Mouse (Mus musculus): Measurements from ENCODE around the gene Ahctf1. TPM values are rescaled to one million over a fixed set of nuclear protein-coding genes. Genes with fewer than 3 reads are reported as not detected.

Gene Ahctf1
- polyA plus RNA-seq (2015; fragmentation: Nextera tagmentation; extraction: Ambion mirVana): 18.5 and 20.6 TPM in 2 replicates

GRCm38 (mm10) chr1:179803513-179804139 is at the start of gene Ahctf1:
Gene Ahctf1, minus strand, starts transcription at chr1:179803680.
- WGBS: under 1% methylated on average over 56 of the region's 56 CpGs
- H3K4me2 ChIP-seq (replicated peaks): peak within 1 kb of the TSS; percentile 66
- H3K4me1 ChIP-seq (replicated peaks): peaks cover 14% of the 10 kb centered on the region
- ATAC-seq: peak; percentile 98
- no peaks in the 10 kb centered on the region for H3K9me3 ChIP-seq
- no peaks in the 10 kb centered on the region for H3K27me3 ChIP-seq (replicated peaks)
- peak within 1 kb of the TSS; percentile 99 for H3K27ac ChIP-seq
- peak within 1 kb of the TSS; percentile 92 for H3K9ac ChIP-seq
- peaks cover 5% of the 10 kb centered on the region; the same call in 1 of the 2 replicates for H3K36me3 ChIP-seq
- H3K4me3 ChIP-seq (replicated peaks): peak within 1 kb of the TSS; percentile 96

GRCm38 (mm10) chr1:179847759-179848389 is 44.4 kb upstream of the Ahctf1 start:
- peak overlapping the region; percentile 73 for H3K4me2 ChIP-seq (replicated peaks)
- H3K27ac ChIP-seq: no peak overlapping the region
- H3K36me3 ChIP-seq: no peaks in the 10 kb centered on the region
- peaks cover 4% of the 10 kb centered on the region; the same call in 1 of the 2 replicates for H3K4me1 ChIP-seq (replicated peaks)
- 3% methylated on average over 20 of the region's 20 CpGs for WGBS
- H3K9me3 ChIP-seq: no peaks in the 10 kb centered on the region
- H3K27me3 ChIP-seq (replicated peaks): no peaks in the 10 kb centered on the region
- peak overlapping the region; percentile 38 for H3K4me3 ChIP-seq (replicated peaks)
- peak overlapping the region; percentile 56 for H3K9ac ChIP-seq
- peak; percentile 81 for ATAC-seq

- Histone ChIP-seq H3K4me1 (replicated peaks) (peaks cover 4% of the 10 kb centered on the region; the same call in 1 of the 2 replicates), H3K4me3 (replicated peaks) (no peak overlapping the region), H3K27ac (no peak overlapping the region), H3K27me3 (replicated peaks) (no peaks in the 10 kb centered on the region), H3K9me3 (no peaks in the 10 kb centered on the region), H3K9ac (no peak overlapping the region), H3K36me3 (no peaks in the 10 kb centered on the region), H3K4me2 (replicated peaks) (peak overlapping the region; percentile 73)
- WGBS: 48% methylated on average over 7 of the region's 7 CpGs
- no peak for ATAC-seq
These were observed 43.7 kb upstream of the Ahctf1 start for GRCm38 (mm10) chr1:179847173-179847572.

- no peaks in the 10 kb centered on the region for H3K27me3 ChIP-seq (replicated peaks)
- peaks cover 4% of the 10 kb centered on the region; the same call in 1 of the 2 replicates for H3K4me1 ChIP-seq (replicated peaks)
- ATAC-seq: no peak
- H3K27ac ChIP-seq: no peak overlapping the region
- H3K4me2 ChIP-seq (replicated peaks): no peak overlapping the region
- no peaks in the 10 kb centered on the region for H3K36me3 ChIP-seq
- no peak overlapping the region for H3K9ac ChIP-seq
- no peaks in the 10 kb centered on the region for H3K9me3 ChIP-seq
- WGBS: 86% methylated on average over 16 of the region's 16 CpGs
- H3K4me3 ChIP-seq (replicated peaks): no peak overlapping the region
These were observed 42.5 kb upstream of the Ahctf1 start for GRCm38 (mm10) chr1:179845832-179846499.

- H3K4me1 ChIP-seq (replicated peaks): peaks cover 4% of the 10 kb centered on the region; the same call in 1 of the 2 replicates
- H3K27ac ChIP-seq: no peak overlapping the region
- peak; percentile 75 for ATAC-seq
- no peaks in the 10 kb centered on the region for H3K9me3 ChIP-seq
- H3K36me3 ChIP-seq: no peaks in the 10 kb centered on the region
- H3K4me2 ChIP-seq (replicated peaks): no peak overlapping the region
- 26% methylated on average over 5 of the region's 5 CpGs for WGBS
- H3K4me3 ChIP-seq (replicated peaks): no peak overlapping the region
- H3K27me3 ChIP-seq (replicated peaks): no peaks in the 10 kb centered on the region
- H3K9ac ChIP-seq: no peak overlapping the region
These were observed 41.4 kb upstream of the Ahctf1 start for GRCm38 (mm10) chr1:179844894-179845293.

GRCm38 (mm10) chr1:179843981-179844380 is 40.5 kb upstream of the Ahctf1 start:
- H3K4me2 ChIP-seq (replicated peaks): no peak overlapping the region
- no peak overlapping the region for H3K27ac ChIP-seq
- H3K4me1 ChIP-seq (replicated peaks): peaks cover 4% of the 10 kb centered on the region; the same call in 1 of the 2 replicates
- ATAC-seq: no peak
- H3K4me3 ChIP-seq (replicated peaks): no peak overlapping the region
- no peak overlapping the region for H3K9ac ChIP-seq
- H3K36me3 ChIP-seq: no peaks in the 10 kb centered on the region
- H3K9me3 ChIP-seq: no peaks in the 10 kb centered on the region
- 39% methylated on average over 3 of the region's 3 CpGs for WGBS
- no peaks in the 10 kb centered on the region for H3K27me3 ChIP-seq (replicated peaks)

GRCm38 (mm10) chr1:179842568-179842967 is 39.1 kb upstream of the Ahctf1 start:
- 86% methylated on average over 7 of the region's 7 CpGs for WGBS
- no peaks in the 10 kb centered on the region for H3K9me3 ChIP-seq
- H3K9ac ChIP-seq: no peak overlapping the region
- no peak overlapping the region for H3K4me3 ChIP-seq (replicated peaks)
- H3K27me3 ChIP-seq (replicated peaks): no peaks in the 10 kb centered on the region
- no peak overlapping the region for H3K27ac ChIP-seq
- H3K4me1 ChIP-seq (replicated peaks): no peaks in the 10 kb centered on the region
- no peaks in the 10 kb centered on the region for H3K36me3 ChIP-seq
- no peak for ATAC-seq
- no peak overlapping the region for H3K4me2 ChIP-seq (replicated peaks)

GRCm38 (mm10) chr1:179836426-179837404 is 33.2 kb upstream of the Ahctf1 start:
- Histone ChIP-seq H3K27ac (no peak overlapping the region), H3K9me3 (no peaks in the 10 kb centered on the region), H3K27me3 (replicated peaks) (no peaks in the 10 kb centered on the region), H3K4me2 (replicated peaks) (no peak overlapping the region), H3K9ac (no peak overlapping the region), H3K36me3 (no peaks in the 10 kb centered on the region), H3K4me1 (replicated peaks) (no peaks in the 10 kb centered on the region), H3K4me3 (replicated peaks) (no peak overlapping the region)
- 82% methylated on average over 7 of the region's 7 CpGs for WGBS
- no peak for ATAC-seq

GRCm38 (mm10) chr1:179835753-179836425 is 32.4 kb upstream of the Ahctf1 start:
- Histone ChIP-seq H3K4me1 (replicated peaks) (no peaks in the 10 kb centered on the region), H3K27me3 (replicated peaks) (no peaks in the 10 kb centered on the region), H3K4me3 (replicated peaks) (no peak overlapping the region), H3K9ac (no peak overlapping the region), H3K9me3 (no peaks in the 10 kb centered on the region), H3K27ac (no peak overlapping the region), H3K36me3 (no peaks in the 10 kb centered on the region), H3K4me2 (replicated peaks) (no peak overlapping the region)
- WGBS: 89% methylated on average over 1 of the region's 1 CpGs
- ATAC-seq: no peak

- no peak overlapping the region for H3K27ac ChIP-seq
These were observed 30.1 kb upstream of the Ahctf1 start for GRCm38 (mm10) chr1:179833596-179833995.

GRCm38 (mm10) chr1:179832710-179833240 is 29.3 kb upstream of the Ahctf1 start:
- H3K9me3 ChIP-seq: no peaks in the 10 kb centered on the region
- no peaks in the 10 kb centered on the region for H3K27me3 ChIP-seq (replicated peaks)
- H3K4me3 ChIP-seq (replicated peaks): no peak overlapping the region
- no peak overlapping the region for H3K27ac ChIP-seq
- no peak for ATAC-seq
- 66% methylated on average over 7 of the region's 7 CpGs for WGBS
- H3K4me2 ChIP-seq (replicated peaks): no peak overlapping the region
- no peaks in the 10 kb centered on the region for H3K4me1 ChIP-seq (replicated peaks)
- no peak overlapping the region for H3K9ac ChIP-seq
- H3K36me3 ChIP-seq: no peaks in the 10 kb centered on the region

More at GRCm38 (mm10) chr1:179833596-179833995, 30.1 kb upstream of the Ahctf1 start:
- no peak for ATAC-seq
- H3K9me3 ChIP-seq: no peaks in the 10 kb centered on the region
- no peaks in the 10 kb centered on the region for H3K27me3 ChIP-seq (replicated peaks)
- no peak overlapping the region for H3K4me2 ChIP-seq (replicated peaks)
- 27% methylated on average over 1 of the region's 1 CpGs for WGBS
- H3K4me1 ChIP-seq (replicated peaks): no peaks in the 10 kb centered on the region
- no peak overlapping the region for H3K4me3 ChIP-seq (replicated peaks)
- H3K36me3 ChIP-seq: no peaks in the 10 kb centered on the region
- H3K9ac ChIP-seq: no peak overlapping the region
